Mouse (Mus musculus) forebrain, postnatal 0 days (tissue): ENCODE measurements around the gene Brpf1. TPM values are rescaled to one million over a fixed set of nuclear protein-coding genes. Genes with fewer than 3 reads are reported as not detected.

Experiments
- ATAC-seq: fragments of 200-750 bp; cut with Nextera tagmentation; 2 replicates; pipeline ENCODE4 v1.8.0; 2017; ENCODE audit warnings: mild to moderate bottlenecking, moderate library complexity
- DNase-seq: peaks from one replicate; pipeline ENCODE4 v3.0.0-alpha.2; 2015
- H3K27ac ChIP-seq: fragments of 300-500 bp; sonication (generic); 2 replicates; pipeline ENCODE4 v1.5.1; 2014; ENCODE audit warnings: low read depth, mild to moderate bottlenecking, antibody characterized with exemption, low read length, moderate library complexity, mixed read lengths
- H3K27me3 ChIP-seq: fragments of 300-500 bp; sonication (generic); 2 replicates; pipeline ENCODE4 v1.6.1; 2014; ENCODE audit warnings: mild to moderate bottlenecking, low read length, mixed read lengths; ENCODE audit not compliant: insufficient read depth
- H3K36me3 ChIP-seq: fragments of 300-500 bp; sonication (generic); 2 replicates; pipeline ENCODE4 v1.6.1; 2014; ENCODE audit warnings: mild to moderate bottlenecking, moderate library complexity; ENCODE audit not compliant: insufficient read depth
- H3K4me1 ChIP-seq: fragments of 300-500 bp; sonication (generic); 2 replicates; pipeline ENCODE4 v1.6.1; 2014; ENCODE audit warnings: antibody characterized with exemption; ENCODE audit not compliant: insufficient read depth
- H3K4me2 ChIP-seq: fragments of 300-500 bp; sonication (generic); 2 replicates; pipeline ENCODE4 v1.6.1; 2014; ENCODE audit warnings: low read depth, mild to moderate bottlenecking, moderate library complexity
- H3K4me3 ChIP-seq: fragments of 300-500 bp; sonication (generic); 2 replicates; pipeline ENCODE4 v1.5.1; 2014; ENCODE audit warnings: low read depth, low read length, mixed read lengths
- H3K9ac ChIP-seq: fragments of 300-500 bp; sonication (generic); 2 replicates; pipeline ENCODE4 v1.6.1; 2014; ENCODE audit warnings: mild to moderate bottlenecking
- H3K9me3 ChIP-seq: fragments of 300-500 bp; sonication (generic); 2 replicates; pipeline ENCODE4 v1.6.1; 2016; ENCODE audit warnings: low read length
- CTCF ChIP-seq: sonication (generic); IDR thresholded peaks from 2 replicates; pipeline ENCODE4 v1.5.1; 2016; ENCODE audit warnings: antibody characterized with exemption, control low read depth, low read depth
- WGBS: fragments of 180-500 bp; shearing (Covaris S2); extraction: QIAGEN DNeasy Blood & Tissue Kit; methylation state at CpG from one replicate; pipeline ENCODE4 v1.1.7; 2014; 5-methylcytosine and 5-hydroxymethylcytosine counted together
- polyA plus RNA-seq: library from polyadenylated mRNA; unstranded; fragments of >200 nt; fragmentation: Nextera tagmentation; extraction: Ambion mirVana; gene quantifications from 2 replicates; pipeline ENCODE4 v1.2.1, GENCODE M21; 2015
- total RNA-seq: library from RNA; depleted of rRNA; stranded (reverse); fragments of >200 nt; gene quantifications from 2 replicates; pipeline ENCODE4 v1.2.3, GENCODE M21; 2014

Brpf1 gene
- total and polyA plus RNA-seq, 2 experiments from 2014 or later: 10.9 to 30.7 TPM

- ATAC-seq (peak; percentile 49), DNase-seq (peak; percentile 33)
- Histone ChIP-seq H3K27me3 (no peaks in the 10 kb centered on the region), H3K27ac (peak overlapping the region; percentile 66), H3K4me1 (peaks cover 22% of the 10 kb centered on the region; the same call in 1 of the 2 replicates), H3K4me2 (peak overlapping the region; percentile 82), H3K9ac (peak overlapping the region; percentile 25; the same call in 1 of the 2 replicates), H3K36me3 (peaks cover 24% of the 10 kb centered on the region), H3K4me3 (peak overlapping the region; percentile 55; the same call in 1 of the 2 replicates), H3K9me3 (no peaks in the 10 kb centered on the region)
- 37% methylated on average over 4 of the region's 7 CpGs for WGBS
- no peak for TF ChIP-seq CTCF
These were observed 35.4 kb downstream of the Brpf1 start for GRCm38 (mm10) chr6:113342297-113342696.

GRCm38 (mm10) chr6:113343177-113344092 lies 36.5 kb downstream of the Brpf1 start, which contains the start of gene Camk1:
Gene Camk1, minus strand, starts transcription at chr6:113343984.
- peak; percentile 67 for DNase-seq
- WGBS: 16% methylated on average over 32 of the region's 32 CpGs
- peak; percentile 76 for ATAC-seq
- TF ChIP-seq CTCF: no peak
- H3K36me3 ChIP-seq: peaks cover 19% of the 10 kb centered on the region
- peak within 1 kb of the TSS; percentile 66; the same call in 1 of the 2 replicates for H3K27ac ChIP-seq
- H3K9me3 ChIP-seq: no peaks in the 10 kb centered on the region
- H3K27me3 ChIP-seq: no peaks in the 10 kb centered on the region
- H3K9ac ChIP-seq: peak within 1 kb of the TSS; percentile 83
- H3K4me2 ChIP-seq: peak within 1 kb of the TSS; percentile 82
- H3K4me3 ChIP-seq: peak within 1 kb of the TSS; percentile 55
- peaks cover 22% of the 10 kb centered on the region; the same call in 1 of the 2 replicates for H3K4me1 ChIP-seq

- Histone ChIP-seq H3K4me1 (peaks cover 22% of the 10 kb centered on the region; the same call in 1 of the 2 replicates), H3K9me3 (no peaks in the 10 kb centered on the region), H3K27me3 (no peaks in the 10 kb centered on the region), H3K4me3 (peak overlapping the region; percentile 55; the same call in 1 of the 2 replicates), H3K4me2 (peak overlapping the region; percentile 82; the same call in 1 of the 2 replicates), H3K36me3 (peaks cover 16% of the 10 kb centered on the region), H3K9ac (peak overlapping the region; percentile 83; the same call in 1 of the 2 replicates), H3K27ac (no peak overlapping the region)
- no peak for ATAC-seq
- DNase-seq: peak; percentile 29
- no peak for TF ChIP-seq CTCF
- 45% methylated on average over 2 of the region's 2 CpGs for WGBS
These were observed 37.4 kb downstream of the Brpf1 start for GRCm38 (mm10) chr6:113344321-113344720.

DNA sequence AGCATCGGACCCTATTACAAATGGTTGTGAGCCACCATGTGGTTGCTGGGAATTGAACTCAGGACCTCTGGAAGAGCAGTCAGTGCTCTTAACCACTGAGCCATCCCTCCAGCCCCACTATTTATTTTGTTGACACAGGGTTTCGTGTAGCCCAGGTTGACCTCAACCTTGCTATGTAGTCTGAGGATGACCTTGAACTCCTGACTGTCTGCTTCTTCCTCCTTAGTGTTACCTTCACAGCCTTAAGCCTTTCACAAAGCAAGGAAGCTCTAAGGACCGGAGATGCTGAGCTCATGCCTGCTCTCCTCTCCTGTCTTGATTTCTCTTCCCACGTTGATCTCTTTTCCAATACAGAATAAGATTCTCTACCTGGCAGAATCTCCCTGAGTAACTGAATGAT lies 40.0 kb downstream of the Brpf1 start:
- H3K4me1 ChIP-seq: peaks cover 19% of the 10 kb centered on the region; the same call in 1 of the 2 replicates
- no peak overlapping the region for H3K27ac ChIP-seq
- H3K4me2 ChIP-seq: no peak overlapping the region
- TF ChIP-seq CTCF: no peak
- H3K36me3 ChIP-seq: no peaks in the 10 kb centered on the region
- 81% methylated on average over 4 of the region's 4 CpGs for WGBS
- ATAC-seq: no peak
- no peak overlapping the region for H3K9ac ChIP-seq
- H3K4me3 ChIP-seq: no peak overlapping the region
- no peaks in the 10 kb centered on the region for H3K9me3 ChIP-seq
- no peaks in the 10 kb centered on the region for H3K27me3 ChIP-seq
- DNase-seq: no peak

GRCm38 (mm10) chr6:113350538-113350937 lies 43.6 kb downstream of the Brpf1 start:
- DNase-seq: no peak
- H3K4me3 ChIP-seq: no peak overlapping the region
- ATAC-seq: no peak
- no peaks in the 10 kb centered on the region for H3K36me3 ChIP-seq
- TF ChIP-seq CTCF: no peak
- H3K4me1 ChIP-seq: no peaks in the 10 kb centered on the region
- H3K4me2 ChIP-seq: no peak overlapping the region
- H3K9me3 ChIP-seq: no peaks in the 10 kb centered on the region
- H3K27me3 ChIP-seq: no peaks in the 10 kb centered on the region
- no peak overlapping the region for H3K27ac ChIP-seq
- H3K9ac ChIP-seq: no peak overlapping the region

DNA sequence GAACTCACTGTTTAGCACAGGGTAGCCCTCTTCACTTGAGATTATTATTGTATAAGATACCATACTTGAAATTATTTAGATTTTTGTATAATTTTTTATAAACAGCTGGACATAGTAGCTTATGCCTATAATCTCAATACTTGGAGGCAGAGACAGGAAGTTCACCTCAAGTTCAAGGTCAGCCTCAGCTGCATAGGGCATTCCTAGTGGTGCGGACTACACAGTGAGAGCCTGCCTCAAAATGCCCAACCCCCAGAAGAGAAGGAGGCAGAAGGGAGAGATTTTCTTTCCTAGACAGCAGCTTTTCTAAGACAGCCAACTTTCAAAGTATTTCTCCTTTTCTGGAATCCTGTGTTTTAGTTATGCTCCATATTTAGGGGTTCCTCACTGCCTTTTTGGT lies 44.2 kb downstream of the Brpf1 start:
- no peak overlapping the region for H3K4me2 ChIP-seq
- DNase-seq (no peak), ATAC-seq (no peak)
- no peak overlapping the region for H3K27ac ChIP-seq
- H3K4me1 ChIP-seq: no peaks in the 10 kb centered on the region
- no peak overlapping the region for H3K4me3 ChIP-seq
- no peaks in the 10 kb centered on the region for H3K36me3 ChIP-seq
- no peak overlapping the region for H3K9ac ChIP-seq
- TF ChIP-seq CTCF: no peak
- H3K9me3 ChIP-seq: no peaks in the 10 kb centered on the region
- 92% methylated on average over 1 of the region's 1 CpGs for WGBS
- H3K27me3 ChIP-seq: no peaks in the 10 kb centered on the region

GRCm38 (mm10) chr6:113351653-113352052 lies 44.7 kb downstream of the Brpf1 start:
- H3K27ac ChIP-seq: no peak overlapping the region
- WGBS: 65% methylated on average over 10 of the region's 10 CpGs
- no peaks in the 10 kb centered on the region for H3K4me1 ChIP-seq
- ATAC-seq (no peak), DNase-seq (no peak)
- TF ChIP-seq CTCF: no peak
- H3K36me3 ChIP-seq: no peaks in the 10 kb centered on the region
- H3K4me2 ChIP-seq: no peak overlapping the region
- no peaks in the 10 kb centered on the region for H3K9me3 ChIP-seq
- H3K4me3 ChIP-seq: no peak overlapping the region
- no peaks in the 10 kb centered on the region for H3K27me3 ChIP-seq
- H3K9ac ChIP-seq: no peak overlapping the region
